Mouse (Mus musculus): ENCODE results near the gene Apoc4. TPM values are rescaled to one million over a fixed set of nuclear protein-coding genes. Genes with fewer than 3 reads are reported as not detected.

Gene Apoc4
- polyA plus RNA-seq (2015; fragmentation: Nextera tagmentation; extraction: Ambion mirVana), result 0.29 and 0.75 TPM in 2 replicates

GRCm38 (mm10) chr7:19681202-19681694 is at the start of gene Apoc4, which contains the start of gene Gm44805:
Gene Apoc4, minus strand, starts transcription at chr7:19681479.
Gene Gm44805, minus strand, starts transcription at chr7:19681423.
- no peak for DNase-seq (ENCODE audit: low spot score)

DNA sequence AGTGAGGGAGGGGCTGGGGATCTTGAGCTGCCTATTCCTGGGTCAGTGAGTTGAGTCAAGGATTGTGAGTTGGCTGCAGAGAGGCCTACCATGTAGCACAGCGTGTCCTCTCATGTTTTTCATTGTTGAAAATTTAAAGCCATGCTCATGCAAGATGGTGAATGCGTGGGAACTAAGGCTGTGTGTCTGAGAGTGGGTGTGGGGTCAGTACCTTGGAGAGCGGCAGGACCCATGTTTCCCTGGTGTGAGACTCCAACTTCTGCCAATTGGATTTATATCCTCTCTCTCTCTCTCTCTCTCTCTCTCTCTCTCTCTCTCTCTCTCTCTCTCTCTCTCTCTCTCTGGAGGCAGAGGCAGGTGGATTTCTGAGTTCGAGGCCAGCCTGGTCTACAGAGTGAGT is 45.3 kb upstream of the Apoc4 start:
- DNase-seq (ENCODE audit: low spot score), result no peak

GRCm38 (mm10) chr7:19724167-19724566 is 42.9 kb upstream of the Apoc4 start:
- no peak for DNase-seq (ENCODE audit: low spot score)

- no peak for DNase-seq (ENCODE audit: low spot score)
Measured at GRCm38 (mm10) chr7:19722754-19723195, 41.5 kb upstream of the Apoc4 start.

DNA sequence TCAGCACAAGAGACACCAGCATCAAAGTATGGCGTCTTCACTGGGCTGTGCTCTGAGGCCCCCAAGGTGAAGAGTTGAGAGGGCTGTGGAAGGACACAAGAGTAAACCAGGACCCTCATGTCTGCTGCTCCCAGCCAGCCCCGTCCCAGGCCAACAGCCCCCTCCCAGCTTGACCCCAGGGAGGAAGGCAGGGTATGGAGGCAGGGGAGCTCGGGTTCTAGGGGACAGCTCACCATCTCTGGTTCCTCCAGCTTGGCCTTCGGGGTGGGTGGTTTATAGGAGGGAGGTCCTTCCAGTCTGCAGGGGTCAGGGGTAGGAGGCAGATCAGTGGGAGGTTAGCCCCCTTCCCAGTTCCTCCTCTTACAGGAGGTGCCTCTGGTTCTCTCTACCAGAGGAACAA is 37.9 kb upstream of the Apoc4 start:
- DNase-seq (ENCODE audit: low spot score), result no peak

DNA sequence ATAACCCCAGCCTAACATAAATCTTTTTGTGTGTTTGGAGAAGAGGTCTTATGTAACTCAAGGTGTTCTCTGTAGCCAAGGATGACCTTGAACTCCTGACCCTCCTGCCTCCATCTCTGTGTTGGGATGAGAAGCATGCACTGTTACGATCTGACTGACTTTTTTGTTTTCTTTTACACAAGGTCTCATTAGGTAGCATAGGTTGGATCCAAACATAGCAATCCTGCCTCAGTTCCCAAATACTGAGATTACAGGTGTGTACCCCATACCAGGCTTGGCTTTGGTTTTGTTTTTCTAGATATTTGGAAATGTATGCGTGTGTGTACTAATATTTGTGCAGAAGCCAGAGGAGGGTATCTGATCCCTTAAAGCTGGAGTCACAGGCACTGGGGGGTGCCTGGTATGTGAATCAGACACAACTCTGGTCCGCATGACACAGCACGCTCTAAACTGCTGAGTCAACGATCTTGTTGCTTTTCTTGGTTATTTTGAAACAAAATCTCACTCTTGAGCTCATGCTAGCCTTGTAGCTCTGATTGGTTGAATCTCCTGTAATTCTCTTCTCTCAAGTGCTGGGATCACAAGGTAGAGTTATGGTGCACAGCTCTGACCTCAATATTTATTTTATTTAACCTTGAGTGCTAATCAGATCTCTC is 37.1 kb upstream of the Apoc4 start:
- DNase-seq (ENCODE audit: low spot score), result no peak

DNA sequence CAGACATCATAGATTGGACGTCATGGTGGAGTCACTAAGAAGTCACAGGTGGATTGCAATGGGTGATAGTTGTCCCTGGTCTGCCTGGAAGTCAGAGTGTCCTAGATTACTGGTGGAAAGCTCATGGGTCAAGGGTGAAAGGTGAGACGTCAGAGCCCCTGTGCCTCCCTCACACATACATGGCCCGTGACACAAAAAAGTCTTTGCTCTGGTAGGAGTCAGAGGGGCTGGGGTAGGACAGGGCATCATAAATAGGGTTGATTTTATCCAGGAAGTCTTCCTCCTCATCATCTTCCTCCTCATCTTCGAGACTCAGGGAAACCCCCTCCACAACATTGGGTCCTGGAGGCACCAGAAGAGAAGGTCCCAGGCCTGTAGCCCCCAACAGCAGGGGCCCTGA is 36.1 kb upstream of the Apoc4 start:
- DNase-seq (ENCODE audit: low spot score), result no peak

DNA sequence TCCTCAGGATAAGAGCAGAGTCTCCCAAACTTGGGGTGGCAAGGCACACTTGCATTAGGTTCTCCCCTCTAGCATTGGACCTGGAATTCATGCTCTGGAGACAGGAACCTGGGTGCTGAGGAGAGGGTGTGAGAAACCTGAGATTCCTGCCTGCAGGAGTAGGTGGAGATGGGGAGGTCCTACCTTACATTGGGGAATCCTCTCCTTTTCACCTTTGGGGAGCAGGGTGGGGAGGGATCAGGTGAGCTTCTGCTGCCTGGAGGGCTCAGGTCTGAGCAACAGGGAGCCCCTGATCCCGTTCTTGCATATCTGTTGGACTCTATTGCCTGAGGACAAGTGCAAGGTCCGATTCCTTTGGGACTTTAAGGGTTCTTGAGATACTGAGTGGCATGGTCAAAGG is 35.5 kb upstream of the Apoc4 start:
- DNase-seq (ENCODE audit: low spot score), result no peak

DNA sequence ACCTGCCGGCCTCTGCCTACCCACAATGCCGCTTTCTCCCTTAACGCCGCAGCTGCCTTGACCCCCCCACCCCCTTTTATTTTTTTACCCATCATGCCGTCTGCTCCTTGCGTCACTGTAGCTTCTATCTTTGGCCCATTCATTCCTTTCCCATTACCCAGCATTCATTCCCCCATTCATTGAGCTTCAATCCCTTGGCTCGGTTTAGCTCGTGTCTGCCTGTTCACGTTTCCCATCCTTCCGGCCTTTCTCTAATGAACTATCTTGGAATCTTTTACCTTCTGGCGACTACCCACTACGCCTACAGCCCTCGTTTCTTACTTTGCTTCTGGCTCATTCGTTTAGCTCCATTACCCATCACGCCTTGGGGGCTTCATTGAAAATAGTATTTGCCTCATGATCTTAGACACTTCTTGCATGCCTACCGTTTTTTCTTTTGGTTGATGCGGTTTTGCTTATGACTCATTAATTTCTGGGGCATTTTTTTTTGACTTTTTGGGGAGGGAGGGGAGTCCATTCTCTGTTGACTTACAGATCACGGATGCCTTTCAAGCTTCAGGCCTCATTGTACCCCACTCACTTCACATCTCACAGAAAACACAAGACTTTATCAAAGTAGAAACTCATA is 34.9 kb upstream of the Apoc4 start:
- DNase-seq (ENCODE audit: low spot score), result no peak

GRCm38 (mm10) chr7:19715239-19716054 is 34.2 kb upstream of the Apoc4 start, which contains the start of gene Tomm40:
Gene Tomm40, minus strand, starts transcription at chr7:19715438.
- DNase-seq (ENCODE audit: low spot score), result peak; percentile 100

DNA sequence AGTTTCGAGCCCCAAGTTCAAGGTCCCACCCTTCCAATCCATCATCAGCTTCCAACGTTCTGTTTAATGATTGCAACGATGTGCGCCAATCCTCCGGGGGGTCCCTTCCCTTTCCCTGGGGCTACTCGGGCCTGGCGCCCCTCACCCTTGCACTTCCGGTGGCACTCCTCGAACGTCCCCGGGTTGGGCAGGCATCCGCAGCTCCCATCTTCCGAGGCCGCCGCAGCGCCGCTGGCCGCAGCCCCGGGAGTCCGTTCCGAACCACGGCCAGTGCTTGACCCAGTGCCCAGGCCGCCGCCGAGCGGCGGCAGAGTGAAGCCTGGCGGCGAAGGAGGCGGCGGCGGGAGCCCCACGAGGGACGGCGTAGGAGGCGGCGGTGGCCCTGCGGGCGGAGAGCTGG is 33.6 kb upstream of the Apoc4 start:
- no peak for DNase-seq (ENCODE audit: low spot score)

- no peak for DNase-seq (ENCODE audit: low spot score)
Measured at GRCm38 (mm10) chr7:19713598-19713997, 32.3 kb upstream of the Apoc4 start.

DNA sequence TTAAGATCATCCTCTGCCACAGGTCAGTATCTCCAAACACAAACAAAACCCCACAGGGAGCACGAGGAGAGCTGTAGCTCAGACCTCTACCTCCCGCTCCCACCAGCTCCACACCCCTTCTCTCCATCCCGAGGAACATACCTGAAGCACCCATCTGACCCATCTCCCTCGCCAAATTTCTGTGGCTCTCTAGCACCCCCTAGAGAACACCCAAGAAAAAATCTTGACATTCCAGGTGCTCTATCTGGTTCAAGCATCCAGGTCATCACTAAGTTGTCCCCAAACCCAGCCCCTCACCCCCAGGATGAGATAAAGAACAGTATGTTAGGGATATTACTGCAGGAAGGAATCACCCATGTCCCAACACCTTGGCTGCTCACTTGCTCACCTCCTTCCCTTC is 31.9 kb upstream of the Apoc4 start:
- peak; percentile 45 for DNase-seq (ENCODE audit: low spot score)

DNA sequence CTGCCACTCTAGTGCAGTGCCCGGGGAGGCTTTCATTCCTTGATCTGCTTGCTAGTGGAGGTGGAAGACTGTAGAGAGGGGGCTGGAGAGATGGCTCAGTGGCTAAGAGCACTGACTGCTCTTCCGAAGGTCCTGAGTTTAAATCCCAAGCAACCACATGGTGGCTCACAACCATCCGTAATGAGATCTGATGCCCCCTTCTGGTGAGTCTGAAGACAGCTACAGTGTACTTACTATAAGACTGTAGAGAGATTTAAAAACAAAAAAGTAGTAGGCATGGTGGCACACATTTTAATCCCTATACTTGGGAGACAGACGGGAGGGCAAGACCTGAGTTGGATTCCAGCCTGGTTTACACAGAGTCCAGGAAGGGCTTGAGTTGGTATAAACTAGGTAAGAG is 31.1 kb upstream of the Apoc4 start:
- DNase-seq (ENCODE audit: low spot score), result peak; percentile 27

DNA sequence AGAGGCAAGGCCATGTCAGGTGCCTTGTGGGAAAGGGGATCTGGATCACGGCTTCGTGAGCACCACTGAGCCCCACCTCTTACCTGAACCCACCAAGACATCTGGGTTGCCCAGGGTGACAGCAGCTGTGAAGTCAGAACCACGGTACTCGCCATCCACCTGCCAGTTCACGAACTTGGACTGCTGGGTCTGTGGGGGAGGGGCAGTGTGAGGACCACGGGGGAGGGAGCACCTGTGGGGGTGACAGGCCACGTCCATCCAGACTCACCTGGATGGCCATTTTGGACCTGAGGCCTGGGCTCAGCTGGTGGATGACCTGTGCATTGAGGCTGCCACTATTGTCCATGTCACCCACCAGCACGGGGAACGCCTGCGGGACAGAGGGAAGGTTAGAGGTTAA is 29.4 kb upstream of the Apoc4 start:
- DNase-seq (ENCODE audit: low spot score), result no peak

GRCm38 (mm10) chr7:19705271-19705670 is 24.0 kb upstream of the Apoc4 start:
- DNase-seq (ENCODE audit: low spot score), result no peak

- no peak for DNase-seq (ENCODE audit: low spot score)
Measured at GRCm38 (mm10) chr7:19704475-19704874, 23.2 kb upstream of the Apoc4 start.

DNA sequence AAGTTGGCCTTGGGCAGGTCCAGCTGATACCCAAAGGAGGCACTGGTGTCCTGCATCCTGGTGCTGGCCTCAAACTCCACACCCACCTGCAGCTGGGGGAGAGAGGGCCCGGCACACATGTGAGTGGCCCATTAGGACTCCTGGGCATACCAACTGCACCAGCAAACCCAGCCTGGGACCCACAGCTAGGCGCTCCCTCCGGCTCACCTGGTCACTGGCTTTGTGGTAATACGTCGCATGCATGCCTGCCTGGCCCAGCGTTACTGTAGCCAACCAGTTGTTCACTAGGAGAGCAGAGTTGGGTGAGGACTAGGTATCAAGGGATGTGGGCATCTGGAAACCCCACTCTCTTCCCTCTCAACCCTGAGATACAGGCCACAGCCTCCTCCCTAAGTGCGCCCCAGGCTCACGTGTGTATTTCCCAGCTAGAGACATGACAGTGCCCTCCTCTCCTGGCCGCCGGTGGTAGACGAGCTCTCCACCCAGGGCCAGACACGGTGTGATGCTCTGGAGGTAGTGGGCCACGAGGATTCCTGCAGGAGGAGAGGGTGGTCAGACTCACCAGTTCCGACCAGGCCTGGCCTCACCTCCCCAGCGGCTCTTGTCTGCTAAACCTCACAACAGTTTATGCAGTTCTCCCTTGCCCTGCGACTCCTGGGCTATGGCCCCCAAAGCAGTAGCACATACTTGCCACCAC is 21.7 kb upstream of the Apoc4 start:
- DNase-seq (ENCODE audit: low spot score), result no peak

DNA sequence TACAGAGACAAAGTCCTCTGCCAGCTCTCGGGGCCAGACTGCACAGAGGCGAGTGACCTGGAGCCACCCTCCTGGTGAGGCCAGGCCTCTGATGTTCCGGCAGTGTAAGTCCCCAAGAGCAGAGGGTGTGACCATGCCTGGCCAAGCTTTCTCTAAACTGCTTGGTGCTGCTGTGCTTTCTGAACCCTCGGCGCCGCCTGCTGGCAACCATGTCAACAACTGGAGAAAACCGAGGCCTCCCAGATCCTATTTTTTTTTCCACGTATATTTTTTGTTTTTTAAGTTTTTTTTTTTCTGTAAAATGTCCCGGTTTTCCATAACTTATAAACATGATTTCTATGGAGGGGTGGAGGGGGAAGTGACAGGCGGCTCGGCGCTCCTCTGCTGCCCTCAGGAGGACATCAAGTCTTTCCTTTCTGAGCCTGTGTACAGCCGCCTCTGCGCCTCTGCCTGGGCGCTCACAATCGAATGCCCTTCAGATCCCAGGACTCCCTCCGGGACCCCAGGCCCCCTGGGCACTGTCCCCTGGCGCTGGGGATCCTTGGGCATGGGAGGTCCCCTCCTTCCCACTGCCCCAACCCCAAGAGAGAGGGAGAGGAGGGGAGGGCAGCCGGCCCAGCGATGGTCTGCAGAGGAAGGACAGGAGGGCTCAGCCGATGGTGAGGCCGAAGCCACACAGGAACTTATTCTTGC is 19.9 kb upstream of the Apoc4 start:
- peak; percentile 67 for DNase-seq (ENCODE audit: low spot score)

DNA sequence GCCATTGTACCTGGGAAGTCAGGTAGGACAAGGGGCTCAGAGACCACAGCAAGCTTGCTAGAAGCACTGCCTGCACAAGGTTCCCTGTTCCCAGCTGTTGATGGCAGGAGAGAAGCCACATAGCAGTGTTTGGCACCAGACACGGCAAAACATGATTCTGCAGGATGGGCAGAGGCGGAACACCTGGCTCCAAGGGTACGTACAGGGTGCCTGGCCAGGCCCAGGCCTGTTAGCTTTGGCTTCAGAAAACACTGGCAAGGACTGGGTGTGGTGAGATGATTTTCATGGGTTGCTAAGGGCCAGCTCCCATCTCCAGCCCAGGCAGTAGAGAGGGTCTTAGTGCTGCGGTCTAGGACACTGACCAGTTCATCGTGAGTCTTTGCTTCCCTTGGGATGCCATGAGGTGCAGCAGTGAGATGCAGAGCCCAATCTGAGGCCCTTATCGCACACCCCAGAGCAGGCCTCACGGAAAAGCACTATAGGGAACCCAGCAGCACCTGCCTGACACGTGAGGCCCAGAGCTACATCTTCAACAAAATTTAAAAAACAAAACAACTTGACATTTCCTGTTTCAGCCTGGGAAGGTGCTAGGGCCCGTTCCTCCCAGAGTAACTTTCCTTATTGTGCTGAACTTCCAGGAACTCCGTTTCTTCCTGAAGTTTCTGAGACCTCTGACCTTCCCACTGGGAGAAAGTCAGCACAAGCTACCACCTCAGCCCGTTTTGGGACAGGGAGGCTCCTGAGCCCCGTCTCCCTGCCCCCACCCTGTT is 19.2 kb upstream of the Apoc4 start:
- DNase-seq (ENCODE audit: low spot score), result peak; percentile 66
